Mouse (Mus musculus) ES-Bruce4 (cell line): ENCODE measurements around the gene Rbak.

ENCODE experiments used
- CTCF ChIP-seq: IDR thresholded peaks from one replicate; pipeline ENCODE4 v1.8.1; 2011; ENCODE audit warnings: low read depth, low read length
- POLR2A ChIP-seq: IDR thresholded peaks from one replicate; pipeline ENCODE4 v1.8.1; 2011; ENCODE audit warnings: low read length; ENCODE audit not compliant: insufficient read depth

GRCm38 (mm10) chr5:143165508-143166070 lies 15.0 kb downstream of the Rbak start:
- TF ChIP-seq CTCF, result no peak
- peak; percentile 80 for TF ChIP-seq POLR2A
